Mouse (Mus musculus): ENCODE measurements around the gene Naa50. TPM values are rescaled to one million over a fixed set of nuclear protein-coding genes. Genes with fewer than 3 reads are reported as not detected.

The Naa50 gene
- polyA plus RNA-seq, 1 experiment: 38.1 TPM

DNA sequence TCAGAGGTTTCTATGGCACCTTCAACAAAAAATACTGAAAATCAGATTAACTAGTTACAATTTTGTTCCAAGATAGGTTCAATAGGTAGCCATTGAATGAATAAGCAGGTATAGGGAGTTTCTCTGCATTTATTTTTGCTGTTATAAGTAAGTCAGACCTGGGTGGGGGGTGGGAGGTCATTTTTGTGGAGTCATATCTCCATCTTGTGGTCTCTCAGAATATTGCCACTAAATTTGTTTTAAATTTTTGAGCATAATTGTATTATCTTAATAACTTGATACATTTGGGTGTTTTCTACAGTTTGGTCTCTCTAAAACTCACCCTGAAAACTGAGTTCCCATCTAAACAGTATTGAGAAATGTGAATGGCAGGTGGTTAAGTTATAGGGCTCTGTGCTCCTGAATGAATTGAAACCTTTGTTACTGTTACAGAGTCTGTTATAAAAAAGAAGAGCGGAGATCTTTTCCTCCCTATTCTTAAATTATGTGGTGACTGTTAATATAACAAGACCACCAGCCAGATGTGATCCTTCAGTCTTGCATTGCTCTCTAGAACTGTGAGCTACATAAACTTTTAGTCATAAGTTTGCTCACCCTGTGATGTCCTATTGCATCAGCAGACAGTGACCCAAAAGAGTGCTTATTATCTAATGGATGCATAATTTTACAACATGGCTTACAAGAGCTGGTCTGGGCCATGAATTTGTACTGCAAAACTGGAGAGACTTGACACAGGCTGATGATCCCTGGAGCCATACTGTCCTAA, 9.6 kb downstream of the Naa50 start:
- WGBS: 86% methylated on average over 1 of the region's 1 CpGs
- Histone ChIP-seq H3K4me3 (replicated peaks; ENCODE audit: control insufficient read depth, low read depth, low read length) (no peak overlapping the region), H3K4me1 (ENCODE audit: control insufficient read depth, insufficient read depth, low read length) (no peaks in the 10 kb centered on the region), H3K27ac (ENCODE audit: control insufficient read depth, insufficient read depth, low read depth, low read length, poor library complexity) (no peak overlapping the region)
- no peak for TF ChIP-seq CTCF (IDR thresholded peaks at IDR 0.05; ENCODE audit: control insufficient read depth, insufficient read depth, low read length)

DNA sequence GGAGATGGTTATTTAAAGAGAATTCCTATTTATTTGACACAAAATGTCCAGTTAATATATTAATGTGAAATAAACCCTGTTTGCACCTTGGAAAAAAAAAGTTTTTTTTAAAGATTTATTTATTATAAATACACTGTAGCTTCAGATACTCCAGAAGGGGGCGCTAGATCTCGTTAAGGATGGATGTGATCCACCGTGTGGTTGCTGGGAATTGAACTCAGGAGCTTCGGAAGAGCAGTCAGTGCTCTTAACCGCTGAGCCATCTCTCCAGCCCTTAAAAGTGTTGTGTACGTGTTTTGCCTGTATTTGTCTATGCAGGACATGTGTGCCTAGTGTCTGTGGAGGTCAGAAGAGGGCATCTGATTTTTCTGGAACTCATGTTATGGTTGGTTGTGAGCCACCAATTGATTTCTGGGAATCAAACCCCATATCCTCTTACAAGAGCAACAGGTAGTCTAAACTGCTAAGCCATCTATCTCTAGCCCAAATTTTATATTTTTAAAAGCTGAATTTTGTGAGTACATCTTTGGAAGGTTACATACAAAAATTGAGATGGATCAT, 14.9 kb downstream of the Naa50 start:
- TF ChIP-seq POLR2A (IDR thresholded peaks at IDR 0.05; ENCODE audit: borderline replicate concordance, control insufficient read depth, low read depth, low read length) (no peak), CTCF (IDR thresholded peaks at IDR 0.05; ENCODE audit: control insufficient read depth, insufficient read depth, low read length) (no peak)
- 71% methylated on average over 6 of the region's 6 CpGs for WGBS
- Histone ChIP-seq H3K4me3 (replicated peaks; ENCODE audit: control insufficient read depth, low read depth, low read length) (no peak overlapping the region), H3K27ac (ENCODE audit: control insufficient read depth, insufficient read depth, low read depth, low read length, poor library complexity) (no peak overlapping the region), H3K4me1 (ENCODE audit: control insufficient read depth, insufficient read depth, low read length) (no peaks in the 10 kb centered on the region)

DNA sequence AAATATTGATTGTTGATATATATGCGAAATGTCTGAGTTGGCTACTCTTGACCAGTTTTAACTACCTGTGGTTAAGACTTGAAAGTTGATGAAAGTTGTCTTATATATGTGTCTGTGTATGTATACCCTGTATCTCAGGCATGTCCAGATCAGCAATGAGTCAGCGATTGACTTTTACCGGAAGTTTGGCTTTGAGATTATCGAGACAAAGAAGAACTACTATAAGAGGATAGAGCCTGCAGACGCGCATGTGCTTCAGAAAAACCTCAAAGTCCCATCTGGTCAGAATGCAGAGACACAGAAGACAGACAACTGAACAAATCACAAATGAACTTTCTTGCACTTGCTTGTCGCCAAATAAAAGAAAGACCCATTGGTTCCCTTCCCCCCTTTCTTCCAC, 19.7 kb downstream of the Naa50 start:
- H3K27ac ChIP-seq (ENCODE audit: control insufficient read depth, insufficient read depth, low read depth, low read length, poor library complexity): no peak overlapping the region
- TF ChIP-seq POLR2A (IDR thresholded peaks at IDR 0.05; ENCODE audit: borderline replicate concordance, control insufficient read depth, low read depth, low read length) (no peak), CTCF (IDR thresholded peaks at IDR 0.05; ENCODE audit: control insufficient read depth, insufficient read depth, low read length) (no peak)
- no peaks in the 10 kb centered on the region for H3K4me1 ChIP-seq (ENCODE audit: control insufficient read depth, insufficient read depth, low read length)
- H3K4me3 ChIP-seq (replicated peaks; ENCODE audit: control insufficient read depth, low read depth, low read length): no peak overlapping the region
- 61% methylated on average over 7 of the region's 7 CpGs for WGBS

DNA sequence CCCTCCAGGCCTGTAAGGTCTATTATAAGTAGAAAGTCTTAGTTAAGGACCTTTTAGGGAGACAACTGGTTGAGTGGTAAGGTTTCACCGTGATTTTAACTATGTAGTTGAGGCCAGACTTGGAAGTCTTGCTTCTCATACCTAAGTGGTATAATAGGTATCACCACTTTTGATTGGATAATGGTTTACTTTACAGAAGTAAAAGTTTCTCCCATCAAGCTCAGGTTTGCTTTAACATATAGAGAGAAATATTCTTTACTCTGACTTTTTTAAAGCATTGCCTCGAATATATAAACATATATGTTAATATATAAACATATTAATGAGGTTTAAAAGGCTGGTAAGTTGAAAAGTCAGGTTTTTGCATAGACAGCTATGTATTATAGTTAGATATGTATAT, 24.2 kb downstream of the Naa50 start:
- Histone ChIP-seq H3K27ac (ENCODE audit: control insufficient read depth, insufficient read depth, low read depth, low read length, poor library complexity) (no peak overlapping the region), H3K4me3 (replicated peaks; ENCODE audit: control insufficient read depth, low read depth, low read length) (no peak overlapping the region), H3K4me1 (ENCODE audit: control insufficient read depth, insufficient read depth, low read length) (no peaks in the 10 kb centered on the region)
- TF ChIP-seq POLR2A (IDR thresholded peaks at IDR 0.05; ENCODE audit: borderline replicate concordance, control insufficient read depth, low read depth, low read length): no peak
- no peak for TF ChIP-seq CTCF (IDR thresholded peaks at IDR 0.05; ENCODE audit: control insufficient read depth, insufficient read depth, low read length)
- WGBS: 84% methylated on average over 2 of the region's 2 CpGs

DNA sequence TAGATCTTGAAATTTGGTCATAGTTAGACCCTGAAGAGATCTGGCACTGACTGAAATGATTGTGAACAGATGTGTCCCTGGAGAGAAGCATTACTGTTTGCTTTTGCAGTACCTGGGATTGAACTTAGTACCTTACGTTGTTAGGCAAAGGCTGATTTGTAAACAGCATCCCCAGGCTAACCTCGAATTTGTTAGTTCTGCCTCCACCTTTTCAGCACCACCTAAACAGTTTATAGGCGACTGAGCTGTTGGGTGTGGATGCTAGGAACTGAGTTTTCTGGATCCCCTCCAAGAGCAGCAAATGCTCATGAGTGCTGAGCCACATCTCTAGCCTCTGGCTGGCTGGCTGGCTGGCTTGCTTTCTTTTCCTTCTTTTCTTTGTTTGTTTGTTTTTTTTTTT, 25.6 kb downstream of the Naa50 start:
- H3K27ac ChIP-seq (ENCODE audit: control insufficient read depth, insufficient read depth, low read depth, low read length, poor library complexity): no peak overlapping the region
- H3K4me1 ChIP-seq (ENCODE audit: control insufficient read depth, insufficient read depth, low read length): no peaks in the 10 kb centered on the region
- whole genome bisulfite sequencing: 49% methylated on average over 3 of the region's 3 CpGs
- H3K4me3 ChIP-seq (replicated peaks; ENCODE audit: control insufficient read depth, low read depth, low read length): no peak overlapping the region
- TF ChIP-seq CTCF (IDR thresholded peaks at IDR 0.05; ENCODE audit: control insufficient read depth, insufficient read depth, low read length): no peak
- TF ChIP-seq POLR2A (IDR thresholded peaks at IDR 0.05; ENCODE audit: borderline replicate concordance, control insufficient read depth, low read depth, low read length): no peak

DNA sequence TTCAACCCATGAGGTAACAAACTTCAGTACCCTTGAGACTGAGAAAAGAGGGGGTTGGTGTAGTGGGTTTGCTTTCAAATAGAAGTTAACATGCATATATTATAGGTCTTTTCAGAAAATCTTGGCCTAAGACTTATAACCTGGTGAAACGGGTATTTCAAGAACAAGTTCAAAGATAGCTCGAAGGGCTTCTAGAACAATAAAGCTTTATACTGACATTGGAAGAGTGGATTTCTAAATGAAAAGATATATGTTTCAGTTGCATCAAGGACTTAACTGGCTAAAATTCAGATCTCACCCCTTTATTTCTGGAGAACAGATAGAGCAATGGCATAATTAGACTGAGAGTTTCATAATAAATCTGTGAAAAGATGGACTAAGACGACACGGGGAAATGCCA, 29.4 kb downstream of the Naa50 start:
- 82% methylated on average over 4 of the region's 4 CpGs for WGBS

DNA sequence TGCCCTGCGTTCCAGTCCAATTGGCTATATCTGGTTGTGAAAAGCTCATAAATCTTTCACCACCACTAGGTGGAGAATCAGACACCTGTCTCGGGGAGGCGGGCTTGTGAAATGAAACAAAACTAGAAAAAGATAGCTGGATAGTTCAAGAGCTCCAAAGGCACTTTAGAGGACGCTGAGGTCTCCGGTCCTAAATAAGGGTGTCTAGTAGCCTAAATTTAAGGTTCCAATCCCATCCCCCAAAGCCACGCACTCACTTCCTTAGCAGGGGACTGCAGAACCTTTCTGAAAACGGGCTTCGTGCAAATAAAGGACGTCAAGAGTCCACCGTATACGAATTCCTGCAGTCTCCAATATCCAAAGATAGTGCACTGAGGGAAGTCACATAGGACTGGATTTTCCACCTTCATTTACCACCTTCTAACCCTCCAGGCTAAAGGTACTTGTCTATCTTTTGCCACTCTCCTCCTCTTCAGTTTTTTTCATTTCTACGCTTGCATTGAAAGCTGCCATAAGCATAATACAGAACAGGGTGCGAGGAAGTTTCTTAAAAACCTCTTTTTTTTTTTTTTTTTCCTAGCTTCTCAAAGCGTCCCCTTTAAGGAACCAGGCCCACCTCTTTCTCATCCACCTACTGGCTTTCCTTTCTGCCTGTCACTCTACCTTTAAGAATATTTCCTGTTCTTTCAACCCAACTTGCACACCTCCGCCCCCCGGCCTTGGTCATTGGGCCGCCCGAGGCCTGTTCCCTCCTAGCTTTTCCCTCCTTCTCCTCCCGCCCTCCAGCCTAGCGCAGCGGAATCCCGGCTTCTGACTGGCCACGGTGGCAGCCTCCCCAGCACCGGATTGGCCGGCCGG, 32.9 kb downstream of the Naa50 start:
- H3K27ac ChIP-seq (ENCODE audit: control insufficient read depth, insufficient read depth, low read depth, low read length, poor library complexity): peak overlapping the region; percentile 76
- no peak for TF ChIP-seq CTCF (IDR thresholded peaks at IDR 0.05; ENCODE audit: control insufficient read depth, insufficient read depth, low read length)
- TF ChIP-seq POLR2A (IDR thresholded peaks at IDR 0.05; ENCODE audit: borderline replicate concordance, control insufficient read depth, low read depth, low read length): no peak
- peak overlapping the region; percentile 90 for H3K4me3 ChIP-seq (replicated peaks; ENCODE audit: control insufficient read depth, low read depth, low read length)
- under 1% methylated on average over 26 of the region's 26 CpGs for WGBS
- peaks cover 3% of the 10 kb centered on the region for H3K4me1 ChIP-seq (ENCODE audit: control insufficient read depth, insufficient read depth, low read length)

More for the DNA sequence above, 29.4 kb downstream of the Naa50 start:
- no peak overlapping the region for H3K4me3 ChIP-seq (replicated peaks; ENCODE audit: control insufficient read depth, low read depth, low read length)
- H3K4me1 ChIP-seq (ENCODE audit: control insufficient read depth, insufficient read depth, low read length): no peaks in the 10 kb centered on the region
- TF ChIP-seq CTCF (IDR thresholded peaks at IDR 0.05; ENCODE audit: control insufficient read depth, insufficient read depth, low read length): no peak
- TF ChIP-seq POLR2A (IDR thresholded peaks at IDR 0.05; ENCODE audit: borderline replicate concordance, control insufficient read depth, low read depth, low read length): no peak
- no peak overlapping the region for H3K27ac ChIP-seq (ENCODE audit: control insufficient read depth, insufficient read depth, low read depth, low read length, poor library complexity)

All from bone marrow, adult 2 months (tissue).